Mouse (Mus musculus): Measurements from ENCODE around the gene Ctc1.

Ctc1 gene

GRCm38 (mm10) chr11:69067601-69068000 is 51.9 kb downstream of the Ctc1 start:
- in situ Hi-C loops (cut with MboI, MseI), result no loop called here

- in situ Hi-C loops (cut with MboI, MseI), result no loop called here
These were observed 54.4 kb downstream of the Ctc1 start for GRCm38 (mm10) chr11:69070093-69070492.

DNA sequence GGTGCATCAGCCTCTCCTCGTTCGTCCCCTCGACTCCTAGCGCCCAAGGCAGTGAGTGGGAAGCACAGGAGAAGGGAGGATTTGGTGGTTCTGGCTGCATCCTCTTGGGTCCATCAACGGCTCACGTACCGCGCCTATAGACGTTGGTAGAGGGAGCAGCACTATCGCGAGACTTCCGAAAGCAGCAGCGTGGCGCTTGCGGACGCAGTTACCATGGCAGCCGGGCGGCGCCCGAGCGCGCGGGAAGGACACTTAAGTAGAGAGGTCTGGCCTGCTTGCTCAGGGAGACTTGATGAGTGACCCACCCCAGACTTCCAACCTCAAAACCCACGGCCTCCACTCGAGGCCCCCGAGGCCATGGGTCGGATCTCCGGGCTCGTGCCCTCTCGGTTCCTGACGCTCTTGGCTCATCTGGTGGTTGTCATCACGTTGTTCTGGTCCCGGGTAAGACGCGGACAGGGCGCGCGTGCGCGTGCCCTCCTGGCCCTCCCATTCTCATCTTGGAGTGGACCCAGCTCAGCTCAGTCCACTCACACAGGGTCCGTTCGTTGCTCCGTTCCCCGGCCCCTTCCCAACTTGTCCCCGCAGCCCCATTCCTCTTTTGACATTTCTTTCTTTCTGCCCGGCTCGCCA is 55.0 kb downstream of the Ctc1 start, which contains the start of gene Tmem107:
TSS of gene Tmem107 (plus strand) at position 217 of the 633 bp plus-strand sequence.
- in situ Hi-C loops (cut with MboI, MseI), result no loop called here

GRCm38 (mm10) chr11:69071262-69071661 is 55.6 kb downstream of the Ctc1 start:
- in situ Hi-C loops (cut with MboI, MseI), result no loop called here

- in situ Hi-C loops (cut with MboI, MseI), result no loop called here
These were observed 56.5 kb downstream of the Ctc1 start for GRCm38 (mm10) chr11:69072234-69072633.

GRCm38 (mm10) chr11:69072666-69073064 is 57.0 kb downstream of the Ctc1 start:
- in situ Hi-C loops (cut with MboI, MseI), result no loop called here

GRCm38 (mm10) chr11:69073065-69073888 is 57.6 kb downstream of the Ctc1 start:
- in situ Hi-C loops (cut with MboI, MseI), result no loop called here

DNA sequence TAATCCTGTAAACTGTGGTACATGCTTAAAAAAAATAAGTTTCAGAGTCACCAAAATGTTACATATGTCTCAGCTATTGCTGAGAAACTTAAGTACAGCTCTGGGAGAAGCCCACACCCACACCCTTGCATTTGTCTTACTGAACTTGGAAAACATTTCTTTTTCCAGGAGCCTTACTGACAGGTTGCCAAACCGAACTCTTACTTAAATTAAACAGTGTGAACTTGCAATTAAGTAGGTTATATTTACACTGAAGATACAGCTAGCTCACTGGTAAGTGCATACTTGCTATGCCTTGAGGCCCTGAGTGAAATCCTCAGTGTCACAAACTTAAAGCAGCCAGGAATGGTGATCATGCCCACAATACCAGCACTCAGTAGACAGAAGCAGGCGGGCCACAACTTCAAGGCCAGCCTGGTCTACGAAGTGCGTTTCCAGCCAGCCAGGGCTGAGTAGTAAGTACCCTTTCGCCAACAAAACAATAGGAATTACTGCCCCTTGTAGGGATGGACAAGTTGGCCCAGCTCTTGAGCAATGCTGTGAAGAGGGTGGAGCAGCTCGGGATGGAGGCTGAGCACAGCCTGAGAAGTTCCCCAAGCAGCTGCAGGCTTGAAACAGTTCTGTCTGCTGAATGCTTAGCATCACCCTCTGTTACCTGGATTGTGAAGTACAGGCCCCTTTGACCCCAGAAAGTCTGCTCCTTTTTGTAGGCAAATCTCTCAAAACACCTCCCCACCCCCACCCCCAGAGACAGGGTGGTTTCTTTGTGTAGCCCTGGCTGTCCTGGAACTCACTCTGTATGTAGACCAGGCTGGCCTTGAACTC is 58.5 kb downstream of the Ctc1 start:
- in situ Hi-C loops (cut with MboI, MseI), result no loop called here

GRCm38 (mm10) chr11:69074776-69075069 is 59.0 kb downstream of the Ctc1 start:
- in situ Hi-C loops (cut with MboI, MseI), result loop anchor here (5.0 kb wide), 1 partner anchor 98 kb away; no protein-coding TSS in a partner anchor

- in situ Hi-C loops (cut with MboI, MseI), result loop anchor here (5.0 kb wide), 1 partner anchor 96 kb away; no protein-coding TSS in a partner anchor
These were observed 60.2 kb downstream of the Ctc1 start for GRCm38 (mm10) chr11:69075764-69076479.

DNA sequence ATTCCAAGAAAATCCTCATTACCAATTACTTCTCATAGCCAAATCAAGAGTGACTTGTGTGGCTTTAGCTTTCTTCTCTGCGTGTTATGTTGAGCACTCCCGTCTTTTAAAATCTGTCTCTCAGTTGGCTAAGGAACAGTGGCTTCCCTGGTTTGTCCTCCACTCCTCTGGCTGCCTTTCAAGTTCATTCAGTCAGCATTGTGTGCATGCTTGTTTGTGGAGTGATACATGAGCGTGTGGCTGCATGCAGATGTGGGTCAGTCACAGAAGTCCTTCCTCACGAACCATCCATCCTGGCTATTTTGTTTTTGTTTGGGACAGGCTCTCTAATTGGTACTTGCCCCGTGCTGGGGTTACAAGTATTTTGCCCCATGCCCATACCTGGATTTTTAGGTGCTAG is 60.9 kb downstream of the Ctc1 start:
- in situ Hi-C loops (cut with MboI, MseI), result loop anchor here (5.0 kb wide), 1 partner anchor 96 kb away; no protein-coding TSS in a partner anchor

DNA sequence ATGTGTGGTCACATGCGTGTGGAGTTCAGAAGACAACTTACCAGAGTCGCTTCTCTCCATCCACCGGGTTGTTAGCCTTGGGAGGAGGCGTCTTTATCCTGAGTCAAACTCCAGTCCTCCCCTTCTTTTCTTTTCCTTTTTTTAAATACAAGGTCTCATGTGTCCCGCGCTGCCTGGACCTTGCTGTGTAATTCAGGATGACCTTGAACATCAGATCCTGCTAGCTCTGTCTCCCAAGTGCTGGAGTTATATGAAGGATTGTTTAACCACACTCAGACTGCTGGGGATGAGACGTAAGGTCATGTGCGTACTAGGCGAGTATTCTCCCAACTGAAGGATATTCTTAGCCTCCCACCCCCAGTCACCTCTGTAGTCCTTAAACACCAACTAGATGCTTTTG is 61.6 kb downstream of the Ctc1 start:
- in situ Hi-C loops (cut with MboI, MseI), result loop anchor here (5.0 kb wide), 1 partner anchor 95 kb away; no protein-coding TSS in a partner anchor

GRCm38 (mm10) chr11:69078041-69078440 is 62.3 kb downstream of the Ctc1 start:
- in situ Hi-C loops (cut with MboI, MseI), result loop anchor here (5.0 kb wide), 1 partner anchor 94 kb away; no protein-coding TSS in a partner anchor

DNA sequence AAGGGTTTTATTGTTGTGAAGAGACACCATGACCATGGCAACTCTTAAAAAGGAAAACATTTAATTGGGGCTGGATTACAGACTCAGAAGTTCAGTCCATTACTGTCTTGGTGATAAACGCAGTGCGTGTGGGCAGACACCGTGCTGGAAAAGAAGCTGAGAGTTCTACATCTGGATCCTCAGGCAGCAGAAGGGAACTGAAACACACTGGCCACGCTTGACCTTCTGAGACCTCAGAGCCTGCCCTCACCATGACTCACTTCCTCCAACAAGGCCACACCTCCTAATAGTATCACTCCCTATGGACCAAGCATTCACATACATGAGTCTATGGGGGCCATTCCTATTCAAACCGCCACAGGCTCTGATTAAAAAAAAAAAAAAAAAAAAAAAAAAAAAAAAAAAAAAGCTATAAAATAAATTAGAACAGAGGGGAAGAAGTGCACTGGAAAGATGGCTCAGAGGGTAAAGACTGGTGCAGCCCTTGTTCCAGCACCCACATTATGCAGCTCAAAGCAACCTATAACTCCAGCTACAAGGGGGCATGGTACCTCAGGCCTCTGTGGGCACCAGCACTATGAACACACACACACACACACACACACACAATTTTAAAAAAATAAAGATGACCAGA is 63.2 kb downstream of the Ctc1 start:
- in situ Hi-C loops (cut with MboI, MseI), result loop anchor here (5.0 kb wide), 1 partner anchor 93 kb away; no protein-coding TSS in a partner anchor

DNA sequence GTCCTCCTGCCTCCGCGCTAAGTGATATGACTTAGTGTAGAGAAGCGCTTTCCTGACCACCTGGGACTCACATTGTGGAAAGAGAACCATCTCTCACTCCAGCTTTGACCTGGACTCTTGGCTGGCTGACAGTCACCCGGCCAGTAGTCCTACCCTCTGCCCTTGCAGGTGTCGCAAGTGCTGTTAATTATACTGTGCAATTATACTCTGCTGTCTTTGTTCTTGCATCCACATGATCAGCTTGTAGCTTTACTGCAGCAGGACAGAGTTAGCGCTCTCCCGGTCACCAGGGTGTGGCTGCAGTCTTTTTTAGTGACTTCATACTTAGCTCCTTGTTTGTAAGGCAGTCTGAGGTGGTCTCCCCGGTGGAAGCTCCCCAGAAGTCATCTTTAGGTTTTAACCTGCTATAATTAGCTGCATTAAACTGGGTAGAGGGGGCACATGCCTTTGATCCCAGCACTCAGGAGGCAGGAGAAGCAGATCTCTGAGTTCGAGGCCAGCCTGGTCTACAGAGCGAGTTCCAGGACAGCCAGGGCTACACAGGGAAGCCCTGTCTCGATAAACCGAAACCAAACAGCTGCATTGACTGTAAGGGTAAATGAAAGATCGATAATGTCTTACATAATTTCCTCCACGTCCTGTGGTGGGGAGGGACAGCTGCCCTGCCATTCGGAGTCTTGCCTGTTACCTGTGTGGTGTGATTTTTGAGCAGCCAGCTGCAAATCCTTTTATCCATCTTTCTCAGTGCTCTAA is 64.6 kb downstream of the Ctc1 start:
- in situ Hi-C loops (cut with MboI, MseI), result no loop called here

DNA sequence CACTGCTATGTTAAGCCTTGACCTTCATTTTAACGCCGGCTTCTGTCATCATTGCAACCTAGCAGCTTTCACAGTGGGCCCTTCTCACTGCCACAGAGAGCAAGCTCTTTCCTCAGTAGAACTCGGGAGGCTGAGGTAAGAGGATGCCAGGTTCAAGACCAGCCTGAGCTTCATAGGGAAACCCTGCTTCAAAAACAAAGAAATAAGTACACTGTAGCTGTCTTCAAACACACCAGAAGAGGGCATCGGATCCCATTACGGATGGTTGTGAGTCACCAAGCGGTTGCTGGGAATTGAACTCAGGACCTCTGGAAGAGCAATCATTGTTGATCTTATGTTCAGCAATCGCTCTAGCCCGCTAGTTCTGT is 65.1 kb downstream of the Ctc1 start:
- in situ Hi-C loops (cut with MboI, MseI), result no loop called here

- in situ Hi-C loops (cut with MboI, MseI), result no loop called here
These were observed 65.9 kb downstream of the Ctc1 start for GRCm38 (mm10) chr11:69081613-69082012.

- in situ Hi-C loops (cut with MboI, MseI), result no loop called here
These were observed 69.9 kb downstream of the Ctc1 start for GRCm38 (mm10) chr11:69085608-69086007.
